Mouse (Mus musculus) MEL (cell line): ENCODE data around the gene Aak1.
A peak's percentile ranks its signal among the peaks of the same experiment; 100 is the strongest.

Experiments used
- CHD1 ChIP-seq: IDR thresholded peaks from 2 replicates; pipeline ENCODE4 v1.6.1; 2012; ENCODE audit warnings: low read depth, mild to moderate bottlenecking, inconsistent platforms, low read length, improper control_type of control experiment
- CHD2 ChIP-seq: IDR thresholded peaks from 2 replicates; pipeline ENCODE4 v1.6.1; 2011; ENCODE audit warnings: low read length, improper control_type of control experiment
- CTCF ChIP-seq, 3 experiments: IDR thresholded peaks in 2 of 3; conservative IDR thresholded peaks in 1 of 3; 2 replicates each; pipeline ENCODE4 v1.5.1; 2011 to 2012; ENCODE audit warnings: low read length in 3 of 3, low read depth in 2 of 3, mild to moderate bottlenecking in 2 of 3, improper control_type of control experiment in 1 of 3, inconsistent platforms in 1 of 3, mixed read lengths in 1 of 3, moderate library complexity in 1 of 3; ENCODE audit not compliant: control insufficient read depth in 1 of 3, insufficient read depth in 1 of 3, poor library complexity in 1 of 3, severe bottlenecking in 1 of 3
- EP300 ChIP-seq, 2 experiments: IDR thresholded peaks; 2 replicates each; pipeline ENCODE4 v1.6.1; 2011; ENCODE audit warnings: improper control_type of control experiment in 2 of 2, low read length in 2 of 2, low read depth in 1 of 2, mild to moderate bottlenecking in 1 of 2
- HCFC1 ChIP-seq: IDR thresholded peaks from 2 replicates; pipeline ENCODE4 v1.6.1; 2012; ENCODE audit warnings: low read depth, mild to moderate bottlenecking, inconsistent platforms, low read length, improper control_type of control experiment, moderate library complexity
- MEF2A ChIP-seq: IDR thresholded peaks from 2 replicates; pipeline ENCODE4 v1.6.1; 2014; ENCODE audit warnings: low read depth, mild to moderate bottlenecking, inconsistent platforms, low read length, improper control_type of control experiment; ENCODE audit not compliant: poor library complexity, insufficient replicate concordance, severe bottlenecking; ENCODE audit errors: extremely low read depth
- POLR2A ChIP-seq, 2 experiments: IDR thresholded peaks; 2 replicates each; pipeline ENCODE4 v1.6.1; 2011 to 2012; ENCODE audit warnings: low read length in 2 of 2, mild to moderate bottlenecking in 2 of 2, control low read depth in 1 of 2, improper control_type of control experiment in 1 of 2, low read depth in 1 of 2, moderate library complexity in 1 of 2; ENCODE audit not compliant: control insufficient read depth in 1 of 2, insufficient read depth in 1 of 2, poor library complexity in 1 of 2
- POLR2AphosphoS2 ChIP-seq: IDR thresholded peaks from 2 replicates; pipeline ENCODE4 v1.6.1; 2011; ENCODE audit warnings: low read length, improper control_type of control experiment
- RAD21 ChIP-seq: IDR thresholded peaks from 2 replicates; pipeline ENCODE4 v1.6.1; 2011; ENCODE audit warnings: mild to moderate bottlenecking, low read depth, low read length, improper control_type of control experiment
- RCOR1 ChIP-seq: IDR thresholded peaks from 2 replicates; pipeline ENCODE4 v1.6.1; 2012; ENCODE audit warnings: low read depth, mild to moderate bottlenecking, inconsistent platforms, low read length, improper control_type of control experiment
- SMC3 ChIP-seq: IDR thresholded peaks from 2 replicates; pipeline ENCODE4 v1.6.1; 2011; ENCODE audit warnings: low read depth, low read length, improper control_type of control experiment
- UBTF ChIP-seq: IDR thresholded peaks from 2 replicates; pipeline ENCODE4 v1.6.1; 2012; ENCODE audit warnings: low read depth, mild to moderate bottlenecking, inconsistent platforms, low read length, improper control_type of control experiment, moderate library complexity, borderline replicate concordance; ENCODE audit not compliant: insufficient read depth

DNA sequence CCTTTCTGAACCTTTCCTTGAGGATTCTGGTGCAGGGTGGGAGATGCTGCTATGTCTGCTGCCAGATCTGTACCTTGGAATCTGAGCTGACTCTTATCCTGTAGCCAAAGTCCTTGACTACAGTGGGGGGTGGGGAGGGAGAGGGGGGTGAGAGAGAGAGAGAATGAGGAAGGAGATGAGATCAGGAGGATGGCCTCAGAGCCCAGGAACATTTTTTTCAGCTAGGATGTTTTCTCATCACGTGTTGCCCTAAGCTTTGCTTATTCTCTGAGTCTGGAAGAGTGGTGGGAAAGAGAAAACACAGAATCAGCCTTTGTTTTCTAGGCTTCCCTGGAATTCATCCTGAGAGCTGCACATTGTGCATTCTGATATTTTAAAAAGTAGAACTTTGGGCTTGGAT lies 2.2 kb downstream of the Aak1 start:
- TF ChIP-seq HCFC1 (no peak), RAD21 (no peak), UBTF (no peak), CHD1 (no peak), EP300 (IDR thresholded peaks at IDR 0.05; ENCODE audit: low read depth in 1 of 2, low read length in 2 of 2) (peak in 1 of 2 experiments; percentile 6; a peak in 1 of 4 replicates), POLR2AphosphoS2 (no peak), SMC3 (no peak), CTCF (IDR thresholded peaks at IDR 0.05 in 2 of 3, conservative IDR thresholded peaks at IDR 0.05 in 1 of 3; ENCODE audit: control insufficient read depth in 1 of 3, insufficient read depth in 1 of 3, low read depth in 2 of 3, low read length in 3 of 3, poor library complexity in 1 of 3, severe bottlenecking in 1 of 3) (no peak), RCOR1 (no peak), CHD2 (0 out of 2 replicates have a peak, but pooled peaks have one; percentile 27), POLR2A (IDR thresholded peaks at IDR 0.05; ENCODE audit: control insufficient read depth in 1 of 2, insufficient read depth in 1 of 2, low read depth in 1 of 2, low read length in 2 of 2, poor library complexity in 1 of 2) (no peak), MEF2A (no peak)
